Mouse (Mus musculus) G1E (cell line): Measurements from ENCODE around the gene Krt84.

ENCODE experiments used
- CTCF ChIP-seq: IDR thresholded peaks from 2 replicates; pipeline ENCODE4 v1.5.1; 2012; ENCODE audit warnings: low read depth, low read length, inconsistent platforms, mixed read lengths
- GATA1 ChIP-seq: IDR thresholded peaks from 2 replicates; pipeline ENCODE4 v1.6.1; 2012; ENCODE audit warnings: borderline replicate concordance, low read length, inconsistent platforms, mixed read lengths
- POLR2AphosphoS5 ChIP-seq: IDR thresholded peaks from 2 replicates; pipeline ENCODE4 v1.6.1; 2012; ENCODE audit warnings: low read depth, low read length, inconsistent platforms; ENCODE audit not compliant: insufficient replicate concordance
- TAL1 ChIP-seq: conservative IDR thresholded peaks from 2 replicates; pipeline ENCODE4 v1.6.1; 2012; ENCODE audit warnings: low read depth, low read length, inconsistent platforms, mixed read lengths

GRCm38 (mm10) chr15:101550567-101550966, 17.9 kb upstream of the Krt84 start, which contains the start of gene Krt82:
- TF ChIP-seq CTCF: no peak
- TF ChIP-seq GATA1: no peak
- TF ChIP-seq TAL1: no peak
- TF ChIP-seq POLR2AphosphoS5: no peak
